Mouse (Mus musculus): ENCODE data around the gene Tmem229a.

DNA sequence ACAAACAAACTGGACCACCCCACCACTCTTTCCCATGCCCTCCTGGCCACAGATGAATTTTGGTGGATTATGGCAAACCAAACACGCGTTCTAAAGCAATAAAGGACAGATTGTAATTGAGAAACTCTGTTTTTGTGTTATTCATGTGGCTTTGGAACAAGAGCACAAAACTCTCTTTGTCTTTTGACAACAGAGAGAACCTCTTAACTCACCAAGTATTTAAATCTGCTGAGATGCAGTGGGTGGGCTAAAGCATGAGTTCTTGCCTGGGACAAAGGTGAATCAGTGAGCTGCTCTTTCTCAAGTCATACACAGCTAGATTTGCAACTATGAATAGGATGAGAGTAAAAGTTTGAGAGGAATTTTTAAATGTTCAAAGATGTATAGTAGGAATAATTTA is 20.1 kb upstream of the Tmem229a start:
- TF ChIP-seq POLR2A (IDR thresholded peaks at IDR 0.05; ENCODE audit: low read depth, low read length) (no peak), CTCF (conservative IDR thresholded peaks at IDR 0.05; ENCODE audit: insufficient read depth, insufficient read length, low read depth, low read length) (no peak)

Measured in kidney, adult 2 months (tissue).